Mouse (Mus musculus) lung, postnatal 10 days (tissue): Measurements from ENCODE around the gene Cdk5r1.

Experiments used
- DNase-seq: peaks from one replicate; pipeline ENCODE4 v3.0.0; 2021

The Cdk5r1 gene

DNA sequence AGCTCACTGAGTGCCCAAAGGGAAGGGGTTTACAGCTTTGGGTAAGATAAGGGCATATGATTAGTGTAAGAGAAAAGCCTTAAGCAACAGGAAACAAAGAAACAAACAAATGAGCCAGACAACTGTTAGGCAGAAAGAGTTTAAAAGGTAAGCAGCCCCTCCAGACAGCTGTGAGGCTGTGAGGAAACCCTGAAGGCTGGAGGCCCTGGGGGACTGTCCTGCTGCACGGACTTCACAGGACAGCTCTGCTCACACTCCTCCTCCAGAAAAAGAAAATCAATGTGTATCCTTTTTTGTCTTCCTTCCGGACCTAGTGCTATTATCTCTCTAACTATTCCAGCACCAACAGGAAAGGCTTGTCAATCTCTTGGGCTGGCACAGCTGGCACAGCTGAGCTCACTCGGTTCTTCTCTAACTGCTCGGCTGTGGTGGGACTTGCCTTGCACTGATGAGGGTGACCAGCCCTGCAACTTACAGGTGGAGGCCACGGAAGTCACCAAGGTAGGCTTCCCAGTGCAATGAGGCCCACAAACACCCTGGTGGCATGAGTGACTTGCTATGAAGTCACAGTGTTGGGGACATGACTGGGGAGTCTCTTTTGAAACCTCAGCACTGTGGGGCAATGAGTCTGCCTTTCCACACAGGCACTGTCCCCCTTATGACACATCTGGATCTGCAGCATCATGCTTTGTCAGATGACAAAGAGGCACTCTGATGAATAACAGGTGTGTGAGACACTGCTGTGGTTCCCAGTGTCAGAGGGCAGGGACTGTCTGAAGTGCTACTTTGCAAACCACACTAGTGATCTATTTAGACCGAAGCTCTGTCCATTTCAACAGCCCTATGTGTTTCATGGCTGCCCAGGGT, 27.9 kb downstream of the Cdk5r1 start:
- DNase-seq = no peak

DNA sequence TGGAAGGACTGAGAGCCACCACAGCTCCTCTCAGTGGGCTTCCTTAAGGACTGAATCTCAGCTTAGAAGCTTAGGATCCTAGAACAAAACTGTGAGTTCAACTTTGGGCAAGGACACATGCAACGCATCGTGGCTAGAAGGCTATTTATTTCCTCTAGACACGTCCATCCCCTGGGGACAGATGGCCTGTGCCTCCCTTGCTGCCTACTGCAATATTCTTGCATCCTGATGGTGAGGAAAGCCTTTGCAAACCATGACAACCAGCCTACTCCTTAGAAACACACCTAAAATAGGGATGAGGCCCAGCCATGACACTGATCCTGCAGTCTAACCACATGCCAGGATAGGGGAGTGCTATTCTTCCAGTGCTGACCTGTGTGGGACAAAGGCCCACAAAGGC, 28.8 kb downstream of the Cdk5r1 start:
- no peak for DNase-seq

DNA sequence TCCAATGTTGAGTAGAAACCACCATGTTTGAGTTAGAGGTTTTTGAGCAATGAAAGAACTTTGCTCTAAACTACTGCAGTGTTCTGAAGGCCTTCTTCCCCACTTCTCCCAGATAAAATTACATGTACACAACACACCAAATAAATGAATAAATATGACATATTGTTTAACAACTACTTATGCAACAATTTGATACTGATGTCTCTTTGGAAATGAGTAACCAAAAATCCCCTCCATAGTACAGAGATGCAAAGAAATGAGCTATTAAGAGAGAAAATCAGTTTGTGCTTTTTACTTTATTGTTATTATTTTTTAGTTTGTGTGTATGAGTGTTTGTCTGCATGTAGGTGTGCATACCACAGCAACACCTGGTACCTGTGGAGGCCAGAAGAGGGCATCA, 29.7 kb downstream of the Cdk5r1 start:
- DNase-seq = no peak

DNA sequence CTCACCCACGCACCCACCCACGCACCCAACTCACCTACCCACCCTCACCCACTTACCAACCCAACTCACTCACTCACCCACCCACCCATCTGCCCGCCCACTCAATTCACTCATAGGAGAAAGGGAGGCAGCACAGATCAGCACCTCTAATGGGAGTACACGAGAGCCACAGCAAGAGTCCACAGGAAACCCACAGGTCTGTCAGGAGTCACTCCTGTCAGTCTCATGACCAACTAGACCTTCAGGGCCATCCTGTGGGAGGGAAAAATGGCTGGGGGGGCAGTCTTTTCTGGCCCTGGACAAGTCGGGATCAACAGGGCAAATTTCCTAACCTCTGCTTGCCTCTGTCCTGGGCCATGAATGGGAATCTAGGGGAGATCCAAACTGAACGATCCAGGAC, 31.0 kb downstream of the Cdk5r1 start:
- DNase-seq = no peak

DNA sequence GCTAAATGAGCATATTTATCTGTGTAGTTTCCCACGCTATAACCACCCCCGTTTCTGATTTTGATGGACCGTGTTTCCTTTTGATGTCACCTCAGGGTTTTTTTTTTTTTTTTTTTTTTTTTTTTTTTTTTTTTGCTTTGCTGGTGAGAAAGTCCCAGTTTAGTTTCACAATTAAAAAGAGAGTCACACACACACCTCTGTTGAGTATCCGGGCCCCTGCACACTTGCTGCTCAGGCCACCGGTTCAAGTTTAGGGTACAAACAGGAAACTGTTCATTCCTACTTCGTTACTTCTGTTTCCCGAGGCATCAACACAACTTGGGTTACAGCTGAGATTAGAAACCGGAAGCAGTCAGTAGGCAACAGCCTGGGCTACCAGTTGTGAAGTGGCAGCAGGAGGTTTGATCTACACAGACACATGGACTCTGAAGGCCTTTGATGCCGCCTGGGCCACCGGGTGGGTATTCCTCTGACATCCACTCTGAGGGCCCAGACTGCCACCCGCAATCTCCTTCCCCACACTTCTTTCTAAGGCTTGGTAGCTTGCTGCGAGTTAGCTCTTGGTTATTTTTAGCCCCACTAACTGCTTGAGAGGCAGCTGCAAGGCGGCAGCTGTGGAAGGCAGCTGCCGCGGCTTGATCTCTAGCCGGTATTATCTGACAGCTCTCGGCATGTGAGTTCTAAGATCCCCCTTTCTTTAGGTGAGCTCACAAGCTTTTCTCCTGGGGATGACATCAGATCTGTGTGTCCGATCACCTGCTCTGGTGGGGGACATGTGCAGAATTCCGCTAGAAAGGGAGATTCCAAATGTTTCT, 31.7 kb downstream of the Cdk5r1 start:
- DNase-seq = no peak

DNA sequence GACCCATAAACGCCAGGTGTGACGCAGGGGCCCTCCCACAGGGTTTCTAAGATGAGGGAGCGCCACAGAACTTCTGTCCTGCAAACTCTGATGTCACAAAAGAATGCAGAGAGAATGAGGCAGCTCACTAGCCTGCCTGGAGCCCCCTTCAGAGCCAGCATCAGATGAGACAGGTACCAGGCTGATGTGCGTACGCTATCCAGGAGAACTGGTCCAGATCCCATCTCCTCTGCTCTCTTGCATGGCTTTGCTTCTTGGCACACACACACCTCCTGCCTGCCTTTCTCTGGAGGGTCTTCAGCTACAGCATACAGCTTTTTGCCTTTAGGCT, 32.3 kb downstream of the Cdk5r1 start:
- no peak for DNase-seq

DNA sequence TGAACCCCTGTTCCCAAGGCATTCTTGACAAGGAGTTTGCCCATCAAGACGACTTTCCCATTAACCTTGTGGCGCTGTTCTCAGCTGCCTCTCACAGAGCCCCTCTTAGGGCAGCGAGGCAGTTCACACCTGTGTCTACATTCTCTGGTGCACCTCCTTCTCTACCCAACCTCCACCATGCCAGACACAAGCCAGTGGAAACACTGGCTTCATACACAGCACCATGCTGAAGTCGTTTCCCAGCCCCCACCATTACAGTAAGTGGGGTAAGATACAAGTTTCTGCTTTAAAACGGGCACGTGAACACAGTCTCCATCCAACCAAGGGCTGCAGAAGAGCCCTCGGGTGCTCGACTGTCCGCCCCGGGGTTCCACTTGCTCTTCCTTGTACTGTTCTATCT, 33.3 kb downstream of the Cdk5r1 start:
- DNase-seq = no peak

DNA sequence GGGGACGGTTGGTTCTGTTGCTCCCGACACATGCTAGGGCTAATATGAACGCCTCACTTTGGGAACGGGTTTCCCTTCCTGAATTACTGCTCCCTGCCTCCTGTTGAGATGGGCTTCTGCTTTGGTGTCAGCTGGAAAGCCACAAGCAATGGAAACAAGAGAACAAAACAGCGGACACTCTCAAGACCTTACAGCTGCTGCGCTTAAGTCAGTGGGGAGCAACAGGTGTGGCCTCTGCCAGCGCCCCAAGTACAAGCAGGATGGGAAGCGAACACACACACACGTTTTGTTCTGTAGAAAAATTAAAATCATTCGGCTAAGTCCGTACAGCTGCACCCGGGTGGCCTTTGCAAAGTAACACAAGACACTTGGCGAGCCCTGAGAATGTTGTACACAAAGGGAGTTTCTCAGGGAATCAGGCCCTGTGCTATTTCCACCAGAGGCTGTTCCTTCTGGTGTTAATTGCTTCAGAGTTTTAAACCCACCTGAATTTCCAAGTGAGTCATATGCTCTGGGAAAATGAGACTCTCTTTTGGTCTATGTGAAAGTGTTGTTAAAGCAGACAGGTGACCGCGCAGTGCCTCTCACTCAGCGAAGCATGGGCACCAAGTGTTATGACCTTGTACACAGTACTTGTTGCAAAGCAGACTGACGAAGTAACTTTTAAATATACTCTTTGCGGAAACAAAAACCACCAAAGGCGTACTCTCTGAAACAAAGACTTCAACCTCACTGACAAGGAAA, 35.7 kb downstream of the Cdk5r1 start:
- DNase-seq = no peak

DNA sequence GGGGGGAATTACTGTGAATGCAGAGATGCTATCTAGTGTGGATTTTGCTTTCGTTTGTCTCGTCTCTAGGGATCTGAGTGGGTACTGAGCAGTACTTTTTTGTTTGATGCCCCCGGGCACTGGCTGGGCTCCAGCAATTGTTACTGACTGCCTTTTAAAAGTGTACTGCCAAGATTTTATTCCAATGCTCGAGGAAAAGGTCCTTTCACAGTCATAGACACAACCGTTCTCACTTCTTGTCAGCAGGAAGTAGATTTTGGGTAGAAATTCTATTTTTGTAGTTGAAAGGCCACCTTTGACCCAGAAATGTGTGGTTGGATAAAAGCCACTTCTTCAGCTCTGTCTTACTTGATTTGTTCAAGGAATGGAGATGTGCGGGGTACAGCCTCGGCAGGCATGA, 37.0 kb downstream of the Cdk5r1 start:
- peak; percentile 32 for DNase-seq

DNA sequence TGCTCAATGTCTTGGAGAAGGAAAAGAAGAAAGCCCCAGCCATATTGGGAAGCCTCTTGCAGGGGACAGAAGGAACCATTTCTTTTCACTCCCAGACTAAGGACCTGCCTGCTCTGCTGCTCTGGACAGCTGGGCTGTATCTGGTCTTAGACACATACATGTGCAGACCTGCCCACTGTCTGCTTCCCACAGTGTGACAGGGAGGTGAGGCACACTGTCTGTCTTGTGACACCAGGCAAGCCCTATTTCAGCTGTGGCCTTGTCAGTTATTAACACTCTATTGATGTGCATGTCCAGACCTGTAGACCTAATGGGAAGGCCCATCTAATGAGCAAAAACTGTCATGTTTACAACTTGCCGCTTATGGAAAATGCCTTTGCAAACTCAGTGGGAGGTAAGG, 38.5 kb downstream of the Cdk5r1 start:
- DNase-seq = no peak

DNA sequence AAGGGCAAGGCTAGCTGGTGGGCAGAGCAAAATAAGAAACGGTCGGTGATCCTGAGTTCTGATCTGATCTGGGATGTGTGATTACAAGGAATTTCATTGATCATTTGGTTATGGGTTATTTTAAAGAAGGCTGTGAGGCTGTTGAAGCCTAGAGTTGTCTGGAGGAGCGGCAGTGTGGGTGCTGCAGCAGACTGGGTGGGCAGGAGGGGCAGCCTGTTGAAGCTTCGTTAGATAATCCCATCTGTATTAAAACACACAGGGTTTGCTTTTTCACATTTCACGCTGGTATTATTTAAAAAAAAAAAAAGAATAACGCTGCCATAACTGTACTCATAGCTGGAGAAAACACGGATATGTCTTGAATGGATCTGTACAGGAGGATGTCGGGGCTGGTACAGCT, 39.1 kb downstream of the Cdk5r1 start:
- no peak for DNase-seq

DNA sequence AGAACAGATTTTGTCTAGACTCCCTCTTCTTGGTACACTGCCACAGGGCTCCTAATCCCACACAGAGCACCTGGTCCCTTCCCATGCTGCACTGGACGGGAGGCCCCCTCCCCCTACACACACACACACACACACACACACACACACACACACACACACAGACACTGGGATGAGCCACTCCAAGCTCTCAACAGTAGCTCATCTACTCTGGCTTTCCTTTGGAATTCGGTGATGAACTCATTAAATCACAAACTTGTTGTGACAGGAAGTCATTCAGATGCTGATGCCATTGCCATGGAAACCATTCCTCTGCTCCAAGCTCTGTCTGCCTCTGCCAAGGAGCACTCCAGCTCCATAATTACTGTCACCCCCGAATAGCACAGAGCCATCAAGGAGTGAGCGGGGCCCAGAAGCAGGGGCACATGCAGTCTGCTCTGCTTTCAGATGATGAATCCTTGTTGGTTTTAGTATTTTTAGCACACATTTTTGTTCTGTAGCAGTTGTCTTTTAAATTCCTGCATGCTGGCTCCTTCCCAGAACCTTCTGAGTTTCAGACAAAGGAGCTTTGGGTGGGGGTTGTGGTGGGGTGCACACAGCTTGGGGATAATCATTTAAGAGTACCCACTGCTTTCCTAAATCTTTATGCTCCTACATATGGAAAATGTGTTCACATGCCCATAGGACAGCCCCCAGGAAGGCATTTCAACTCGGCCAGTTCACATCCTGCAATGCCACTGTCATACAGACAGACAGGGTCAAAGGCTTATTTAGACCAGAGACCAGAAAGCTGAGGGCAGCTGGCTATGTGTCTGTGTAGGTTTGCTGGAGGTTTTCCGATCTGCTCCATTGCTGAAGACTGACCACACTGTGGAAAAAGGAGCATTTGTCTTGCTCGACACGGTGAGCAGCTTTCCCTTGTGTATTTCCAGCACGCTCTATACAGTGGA, 41.9 kb downstream of the Cdk5r1 start:
- peak; percentile 64 for DNase-seq

DNA sequence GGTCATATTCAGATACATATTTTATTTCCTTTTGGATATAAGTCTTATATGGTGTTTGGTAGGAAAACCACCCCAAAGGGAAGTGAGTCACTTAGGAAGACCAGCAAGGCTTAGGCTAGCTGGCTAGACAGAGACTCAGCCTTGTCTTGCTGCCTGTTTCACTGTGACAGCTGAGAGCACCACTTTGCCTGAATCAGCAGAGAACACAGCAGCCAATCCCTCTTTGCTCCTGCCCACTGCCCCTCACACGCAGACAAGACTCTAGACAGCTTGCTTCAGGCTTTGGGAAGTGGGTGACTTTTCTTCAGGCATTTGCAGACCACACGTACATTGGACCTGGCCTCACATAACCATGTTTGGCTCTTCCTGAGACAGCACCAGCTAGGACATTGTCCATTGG, 44.3 kb downstream of the Cdk5r1 start:
- DNase-seq = no peak

DNA sequence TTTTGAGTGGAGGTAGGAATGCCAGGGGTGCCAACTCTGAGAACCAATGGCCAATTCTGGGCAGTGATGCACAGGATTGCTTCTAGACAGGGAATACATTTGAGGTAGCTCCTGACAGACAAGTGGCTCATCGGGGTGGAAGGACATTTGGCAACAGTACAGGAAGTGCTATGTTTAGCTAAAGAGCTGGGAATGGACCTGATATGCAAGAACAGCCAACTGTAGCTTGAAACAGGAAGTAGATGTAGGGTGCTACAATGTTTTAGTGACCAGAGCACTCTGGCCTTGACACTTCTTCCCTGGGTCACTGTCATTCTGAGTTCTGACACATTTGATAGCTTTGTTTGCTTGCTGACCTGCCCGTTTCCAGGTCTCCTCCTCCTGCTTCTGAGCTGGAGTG, 46.0 kb downstream of the Cdk5r1 start:
- peak; percentile 38 for DNase-seq

DNA sequence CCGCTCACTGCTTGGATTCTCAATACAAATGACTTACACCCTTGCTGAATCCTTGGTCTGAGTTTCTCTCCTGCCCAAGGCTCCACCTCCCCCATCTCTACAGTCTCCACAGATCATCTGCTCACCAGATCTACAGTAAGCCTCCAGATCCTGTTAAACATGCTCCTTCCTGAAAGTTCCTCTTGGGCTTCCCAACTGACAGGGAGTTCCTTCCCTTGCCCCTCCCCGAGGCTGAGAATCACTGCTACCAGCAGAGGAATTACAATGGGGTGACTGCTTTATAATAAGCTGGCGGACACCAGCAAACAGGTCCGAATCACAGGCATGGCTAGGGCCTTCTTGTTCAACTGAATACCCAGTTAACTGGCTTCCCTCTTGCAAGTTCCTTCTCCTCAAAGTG, 46.6 kb downstream of the Cdk5r1 start:
- DNase-seq = peak; percentile 50

DNA sequence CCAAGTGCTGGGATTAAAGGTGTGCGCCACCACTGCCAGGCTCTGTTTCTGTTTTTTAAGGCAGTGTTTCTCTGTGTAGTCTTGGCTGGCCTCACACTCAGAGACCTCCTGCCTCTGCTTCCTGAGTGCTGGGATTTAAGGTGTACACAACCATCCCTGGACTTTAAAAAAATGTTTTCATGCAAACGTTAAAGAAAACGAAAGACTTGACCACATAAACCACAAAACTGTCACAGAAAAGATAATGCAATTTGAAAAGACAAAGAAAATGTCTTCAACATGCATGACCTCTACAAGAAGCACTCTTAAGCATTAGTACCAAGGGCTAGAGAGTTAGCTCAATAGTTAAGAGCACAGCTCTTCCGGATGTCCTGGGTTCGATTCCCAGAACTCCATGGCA, 47.4 kb downstream of the Cdk5r1 start:
- DNase-seq = no peak

DNA sequence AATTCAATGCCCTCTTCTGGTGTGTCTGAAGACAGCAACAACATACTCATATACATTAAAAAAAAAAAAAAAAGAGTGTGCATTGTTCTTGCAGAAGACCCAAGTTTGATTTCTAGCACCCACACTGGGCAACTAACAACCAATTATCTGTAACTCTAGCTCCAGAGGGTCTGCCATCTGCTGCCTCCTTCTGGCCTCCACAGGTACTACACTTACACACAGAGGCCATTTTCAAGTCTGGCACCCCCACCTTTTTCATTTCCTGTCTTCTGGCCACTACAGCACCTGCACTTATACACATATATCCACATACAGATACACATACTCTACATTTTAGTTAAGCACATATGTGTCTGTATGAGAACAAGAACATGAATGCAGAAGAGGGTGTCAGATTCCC, 50.9 kb downstream of the Cdk5r1 start:
- no peak for DNase-seq

DNA sequence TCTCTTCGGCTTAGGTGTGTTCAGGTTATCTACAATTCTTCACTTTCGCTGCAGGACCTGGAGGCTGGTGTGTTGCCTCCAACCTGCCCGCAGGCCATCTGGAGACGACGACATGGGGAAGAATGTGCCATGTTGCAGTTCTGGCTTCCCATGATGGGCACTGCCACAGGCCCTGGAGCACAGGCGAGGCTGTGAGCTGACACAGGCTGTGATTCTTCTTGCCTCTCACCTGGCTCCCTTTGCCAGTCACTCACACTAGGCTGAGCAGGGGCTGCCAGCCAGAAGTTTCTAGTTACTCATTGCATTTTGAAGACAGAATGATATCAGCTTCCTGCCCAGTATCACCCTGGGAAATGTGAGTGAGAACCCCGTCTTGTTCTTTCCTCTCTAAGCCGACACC, 52.3 kb downstream of the Cdk5r1 start:
- DNase-seq = no peak
